Mouse (Mus musculus): Measurements from ENCODE around the gene Serpine1. TPM values are rescaled to one million over a fixed set of nuclear protein-coding genes. Genes with fewer than 3 reads are reported as not detected.

Serpine1 gene
- polyA plus RNA-seq, 1 experiment from 2014 or later = 0.10 TPM

- Histone ChIP-seq H3K9ac (no peak overlapping the region), H3K4me3 (peak overlapping the region; percentile 58), H3K4me1 (peaks cover 15% of the 10 kb centered on the region), H3K9me3 (replicated peaks) (0 out of 2 replicates have a peak, but pooled peaks cover 3% of the 10 kb centered on the region), H3K4me2 (replicated peaks) (peak overlapping the region; percentile 91), H3K27me3 (no peaks in the 10 kb centered on the region), H3K36me3 (peaks cover 19% of the 10 kb centered on the region), H3K27ac (peak overlapping the region; percentile 25; the same call in 1 of the 2 replicates)
- 30% methylated on average over 5 of the region's 5 CpGs for whole genome bisulfite sequencing
- ATAC-seq (ENCODE audit: low FRiP score) = peak; percentile 23; the same call in 1 of the 2 replicates
Observed at GRCm38 (mm10) chr5:137046324-137046718, 25.7 kb downstream of the Serpine1 start.

DNA sequence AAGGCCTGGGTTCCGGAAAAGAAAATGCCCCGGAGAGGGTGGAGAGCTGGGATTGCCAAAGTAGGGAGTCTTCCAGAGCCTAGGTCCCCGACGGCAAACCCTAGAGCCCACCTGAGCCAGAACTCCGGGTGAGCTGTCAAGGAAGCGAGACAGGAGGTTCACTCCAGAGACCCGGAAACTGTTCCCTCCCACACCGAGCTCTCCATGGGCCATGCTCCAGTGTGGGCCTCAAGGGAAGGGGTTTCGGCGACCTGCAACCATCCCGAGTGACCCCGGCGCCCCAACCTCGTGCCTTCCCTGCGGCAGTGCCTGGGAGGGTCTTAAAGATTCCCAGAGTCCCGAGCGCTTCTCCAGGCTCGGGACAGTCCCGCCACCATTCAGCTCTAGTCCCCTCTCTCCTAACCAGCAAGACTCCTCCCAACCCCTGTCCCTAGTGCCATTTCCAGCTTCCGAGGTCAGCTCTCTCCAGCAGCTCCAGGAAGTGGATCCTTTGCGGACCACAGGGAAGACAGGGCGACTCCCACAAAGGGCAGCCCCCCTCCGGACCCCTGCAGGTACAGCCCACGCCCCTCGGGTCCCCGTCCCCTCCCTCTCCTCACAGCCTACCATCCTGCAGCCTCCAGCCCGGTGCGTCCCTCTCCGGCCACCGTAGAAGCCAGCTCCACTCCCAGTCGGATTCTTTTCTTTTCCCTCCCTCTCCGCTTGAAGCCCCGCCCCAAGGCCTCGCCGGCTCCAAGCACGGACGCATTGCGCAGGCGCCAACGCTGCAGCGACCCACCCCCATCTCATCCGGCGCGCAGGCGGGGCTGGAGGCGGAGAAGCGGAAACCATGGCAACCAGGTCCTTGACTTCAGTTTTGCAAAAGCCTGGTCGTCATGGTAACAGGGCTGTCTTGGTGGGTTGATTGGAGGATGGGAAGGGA lies 26.4 kb downstream of the Serpine1 start, which contains the start of gene Ap1s1:
Gene Ap1s1 (minus strand): TSS at position 734 of the 922 bp plus-strand sequence.
- H3K27ac ChIP-seq = peak within 1 kb of the TSS; percentile 83
- H3K9ac ChIP-seq = peak within 1 kb of the TSS; percentile 87
- 0 out of 2 replicates have a peak, but pooled peaks cover 3% of the 10 kb centered on the region for H3K9me3 ChIP-seq (replicated peaks)
- peaks cover 15% of the 10 kb centered on the region for H3K4me1 ChIP-seq
- peak within 1 kb of the TSS; percentile 58 for H3K4me3 ChIP-seq
- H3K36me3 ChIP-seq = peaks cover 23% of the 10 kb centered on the region
- WGBS = under 1% methylated on average over 48 of the region's 48 CpGs
- no peaks in the 10 kb centered on the region for H3K27me3 ChIP-seq
- H3K4me2 ChIP-seq (replicated peaks) = peak within 1 kb of the TSS; percentile 91
- peak; percentile 91 for ATAC-seq (ENCODE audit: low FRiP score)

GRCm38 (mm10) chr5:137043997-137044396 lies 28.1 kb downstream of the Serpine1 start:
- H3K4me3 ChIP-seq = no peak overlapping the region
- 0 out of 2 replicates have a peak, but pooled peaks cover 3% of the 10 kb centered on the region for H3K9me3 ChIP-seq (replicated peaks)
- no peak overlapping the region for H3K9ac ChIP-seq
- H3K27ac ChIP-seq = no peak overlapping the region
- H3K27me3 ChIP-seq = no peaks in the 10 kb centered on the region
- ATAC-seq (ENCODE audit: low FRiP score) = no peak
- no peak overlapping the region for H3K4me2 ChIP-seq (replicated peaks)
- 95% methylated on average over 7 of the region's 7 CpGs for WGBS
- H3K4me1 ChIP-seq = peaks cover 15% of the 10 kb centered on the region
- peaks cover 37% of the 10 kb centered on the region for H3K36me3 ChIP-seq

DNA sequence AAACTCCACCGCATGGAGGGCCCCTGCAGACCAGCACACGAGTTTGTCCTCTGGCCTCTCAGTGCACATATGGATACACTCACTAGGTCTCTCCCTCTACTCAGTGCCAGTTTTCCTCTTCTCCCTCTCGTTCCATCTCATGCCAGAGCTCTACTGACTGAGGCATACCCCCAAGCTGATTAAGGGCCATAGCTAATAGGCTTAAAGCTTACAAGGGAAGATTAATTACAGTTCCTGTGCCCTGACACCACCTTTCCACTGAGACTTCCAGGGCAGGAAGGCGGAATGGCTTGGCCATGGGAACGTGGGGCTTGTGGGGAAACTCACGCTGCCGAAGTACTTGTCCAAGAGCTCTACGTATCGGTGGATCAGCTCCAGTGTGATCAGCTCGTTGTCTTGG lies 30.6 kb downstream of the Serpine1 start:
- Histone ChIP-seq H3K4me2 (replicated peaks) (no peak overlapping the region), H3K4me1 (peaks cover 12% of the 10 kb centered on the region), H3K9me3 (replicated peaks) (no peaks in the 10 kb centered on the region), H3K36me3 (peaks cover 62% of the 10 kb centered on the region), H3K4me3 (no peak overlapping the region), H3K9ac (no peak overlapping the region), H3K27me3 (no peaks in the 10 kb centered on the region), H3K27ac (no peak overlapping the region)
- no peak for ATAC-seq (ENCODE audit: low FRiP score)
- WGBS = 87% methylated on average over 10 of the region's 10 CpGs

DNA sequence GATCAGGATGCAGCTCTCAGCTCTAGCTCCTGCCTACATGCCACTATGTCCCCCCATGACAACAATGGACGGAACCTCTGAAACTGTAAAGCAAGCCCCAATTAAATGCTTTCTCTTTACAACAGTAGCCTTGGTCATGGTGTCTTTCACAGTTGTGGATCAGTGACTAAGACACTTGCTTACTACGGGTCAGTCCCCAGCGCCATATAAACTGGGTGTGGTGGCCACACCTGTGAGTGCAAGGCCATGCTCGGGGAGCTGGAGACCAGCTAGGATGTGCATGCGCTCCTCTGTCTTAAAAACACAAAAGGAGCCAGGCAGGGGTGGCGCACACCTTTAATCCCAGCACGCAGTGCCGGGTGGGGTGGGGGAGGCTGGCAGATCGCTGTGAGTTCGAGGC lies 32.6 kb downstream of the Serpine1 start:
- peaks cover 74% of the 10 kb centered on the region for H3K36me3 ChIP-seq
- no peak for ATAC-seq (ENCODE audit: low FRiP score)

DNA sequence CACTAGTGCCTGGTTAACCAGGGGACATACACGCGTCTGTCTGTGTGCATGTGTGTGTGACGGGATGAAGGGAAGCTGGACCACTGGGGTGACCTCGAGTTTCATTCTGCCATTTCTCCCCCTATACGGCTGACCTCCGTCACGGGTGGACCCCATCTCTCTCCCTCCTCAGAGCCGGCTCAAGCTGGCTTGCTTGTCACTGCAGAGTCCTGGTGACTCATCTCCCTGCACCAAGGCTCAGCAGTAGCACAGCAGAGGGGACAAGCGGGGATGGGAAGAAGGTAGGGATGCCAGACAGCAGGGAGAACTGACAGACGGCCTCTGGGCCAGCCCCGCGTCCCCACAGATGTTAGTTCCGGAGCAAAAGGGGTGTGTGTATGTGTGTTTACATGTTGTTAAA lies 35.9 kb downstream of the Serpine1 start:
- Histone ChIP-seq H3K4me2 (replicated peaks) (no peak overlapping the region), H3K4me1 (peaks cover 13% of the 10 kb centered on the region), H3K4me3 (no peak overlapping the region), H3K27me3 (peaks cover 30% of the 10 kb centered on the region), H3K9me3 (replicated peaks) (no peaks in the 10 kb centered on the region), H3K27ac (no peak overlapping the region), H3K9ac (0 out of 2 replicates have a peak overlapping the region, but pooled peaks have one; percentile 5), H3K36me3 (peaks cover 54% of the 10 kb centered on the region)
- ATAC-seq (ENCODE audit: low FRiP score) = no peak
- WGBS = 85% methylated on average over 13 of the region's 13 CpGs

More for the DNA sequence above, 32.6 kb downstream of the Serpine1 start:
- H3K27ac ChIP-seq = no peak overlapping the region
- no peaks in the 10 kb centered on the region for H3K4me1 ChIP-seq
- WGBS = 95% methylated on average over 10 of the region's 10 CpGs
- peaks cover 13% of the 10 kb centered on the region; the same call in 1 of the 2 replicates for H3K27me3 ChIP-seq
- no peaks in the 10 kb centered on the region for H3K9me3 ChIP-seq (replicated peaks)
- H3K4me3 ChIP-seq = no peak overlapping the region
- H3K9ac ChIP-seq = no peak overlapping the region
- H3K4me2 ChIP-seq (replicated peaks) = no peak overlapping the region

DNA sequence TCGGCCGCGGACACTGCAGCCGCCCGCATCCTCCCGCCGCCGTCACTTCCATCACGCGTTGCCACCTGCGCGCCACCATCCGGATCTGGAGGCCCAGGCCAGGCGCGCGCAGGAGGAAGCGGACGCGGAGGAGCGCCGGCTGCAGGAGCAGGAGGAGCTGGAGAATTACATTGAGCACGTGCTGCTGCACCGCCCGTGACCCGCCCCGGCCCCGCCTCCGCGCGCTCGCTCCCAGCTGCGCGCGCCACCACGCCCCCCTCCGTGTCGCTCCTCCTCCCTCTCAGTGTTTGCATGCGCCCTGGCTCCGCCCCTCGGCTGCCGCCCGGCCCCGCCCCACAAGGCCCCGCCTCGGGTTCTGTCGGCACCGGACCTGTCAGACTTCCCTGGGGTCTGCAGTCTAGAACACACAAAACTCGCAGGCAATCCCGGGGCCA lies 39.4 kb downstream of the Serpine1 start:
- peak overlapping the region; percentile 50 for H3K4me3 ChIP-seq
- 1% methylated on average over 42 of the region's 49 CpGs for WGBS
- H3K4me1 ChIP-seq = peaks cover 34% of the 10 kb centered on the region
- ATAC-seq (ENCODE audit: low FRiP score) = peak; percentile 64
- H3K9ac ChIP-seq = peak overlapping the region; percentile 55
- peaks cover 24% of the 10 kb centered on the region for H3K36me3 ChIP-seq
- no peaks in the 10 kb centered on the region for H3K9me3 ChIP-seq (replicated peaks)
- H3K4me2 ChIP-seq (replicated peaks) = peak overlapping the region; percentile 100
- H3K27me3 ChIP-seq = peaks cover 64% of the 10 kb centered on the region
- H3K27ac ChIP-seq = 0 out of 2 replicates have a peak overlapping the region, but pooled peaks have one; percentile 30

DNA sequence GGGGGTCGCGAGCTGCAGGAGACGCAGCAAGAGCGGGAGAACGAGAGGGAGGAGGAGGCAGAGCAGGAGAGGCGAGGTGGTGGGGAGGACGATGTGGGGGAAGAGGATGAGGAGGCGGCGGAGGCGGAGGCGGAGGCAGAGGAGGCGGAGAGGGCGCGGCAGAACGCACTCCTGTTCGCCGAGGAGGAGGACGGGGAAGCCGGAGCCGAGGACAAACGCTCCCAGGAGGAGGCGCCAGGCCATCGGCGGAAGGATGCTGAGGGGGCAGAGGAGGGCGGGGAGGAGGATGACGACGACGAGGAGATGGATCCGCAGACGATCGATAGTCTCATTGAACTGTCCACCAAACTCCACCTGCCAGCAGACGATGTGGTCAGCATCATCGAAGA lies 40.0 kb downstream of the Serpine1 start:
- Histone ChIP-seq H3K9ac (peak overlapping the region; percentile 55), H3K27ac (0 out of 2 replicates have a peak overlapping the region, but pooled peaks have one; percentile 30), H3K36me3 (peaks cover 17% of the 10 kb centered on the region), H3K4me2 (replicated peaks) (peak overlapping the region; percentile 100), H3K9me3 (replicated peaks) (no peaks in the 10 kb centered on the region), H3K4me3 (peak overlapping the region; percentile 50), H3K4me1 (peaks cover 34% of the 10 kb centered on the region), H3K27me3 (peaks cover 69% of the 10 kb centered on the region)
- 0 out of 2 replicates have a peak, but pooled peaks have one; percentile 0 for ATAC-seq (ENCODE audit: low FRiP score)
- under 1% methylated on average over 23 of the region's 33 CpGs for WGBS

DNA sequence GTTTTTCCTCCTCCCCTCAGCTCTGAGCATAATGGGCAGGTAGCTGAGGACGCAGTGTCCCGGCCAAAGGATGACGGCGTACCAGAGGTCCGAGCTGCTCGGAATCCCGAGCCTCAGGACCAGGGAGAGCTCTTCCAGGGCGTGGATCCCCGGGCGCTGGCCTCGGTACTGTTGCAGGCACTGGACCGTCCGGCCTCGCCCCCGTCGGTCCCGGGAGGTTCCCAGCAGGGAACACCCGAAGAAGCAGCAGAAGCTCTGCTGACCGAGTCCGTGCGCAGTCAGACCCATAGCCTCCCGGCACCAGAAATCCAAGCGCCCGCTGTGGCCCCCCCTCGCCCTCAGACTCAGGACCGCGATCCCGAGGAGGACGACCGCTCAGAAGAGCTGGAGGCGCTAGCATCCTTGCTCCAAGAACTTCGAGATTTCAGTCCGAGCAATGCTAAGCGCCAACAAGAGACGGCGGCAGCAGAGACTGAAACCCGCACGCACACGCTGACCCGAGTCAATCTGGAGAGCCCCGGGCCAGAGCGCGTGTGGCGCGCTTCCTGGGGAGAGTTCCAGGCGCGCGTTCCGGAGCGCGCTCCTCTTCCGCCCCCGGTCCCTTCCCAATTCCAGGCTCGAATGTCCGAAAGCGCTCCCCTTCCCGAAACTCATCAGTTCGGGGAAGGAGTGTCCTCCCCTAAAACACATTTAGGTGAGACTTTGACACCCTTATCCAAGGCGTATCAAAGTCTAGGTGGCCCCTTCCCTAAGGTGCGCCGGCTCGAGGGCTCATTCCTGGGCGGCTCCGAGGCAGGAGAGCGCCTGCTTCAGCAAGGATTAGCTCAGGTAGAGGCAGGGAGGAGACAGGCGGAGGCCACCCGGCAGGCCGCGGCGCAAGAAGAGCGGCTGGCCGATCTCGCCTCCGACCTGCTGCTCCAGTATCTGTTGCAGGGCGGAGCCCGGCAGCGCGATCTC lies 40.7 kb downstream of the Serpine1 start:
- no peak for ATAC-seq (ENCODE audit: low FRiP score)
- Histone ChIP-seq H3K9ac (peak overlapping the region; percentile 55), H3K4me1 (peaks cover 34% of the 10 kb centered on the region), H3K27ac (no peak overlapping the region), H3K4me2 (replicated peaks) (peak overlapping the region; percentile 100), H3K36me3 (peaks cover 11% of the 10 kb centered on the region), H3K4me3 (peak overlapping the region; percentile 50), H3K9me3 (replicated peaks) (no peaks in the 10 kb centered on the region), H3K27me3 (peaks cover 75% of the 10 kb centered on the region)
- WGBS = under 1% methylated on average over 78 of the region's 78 CpGs

DNA sequence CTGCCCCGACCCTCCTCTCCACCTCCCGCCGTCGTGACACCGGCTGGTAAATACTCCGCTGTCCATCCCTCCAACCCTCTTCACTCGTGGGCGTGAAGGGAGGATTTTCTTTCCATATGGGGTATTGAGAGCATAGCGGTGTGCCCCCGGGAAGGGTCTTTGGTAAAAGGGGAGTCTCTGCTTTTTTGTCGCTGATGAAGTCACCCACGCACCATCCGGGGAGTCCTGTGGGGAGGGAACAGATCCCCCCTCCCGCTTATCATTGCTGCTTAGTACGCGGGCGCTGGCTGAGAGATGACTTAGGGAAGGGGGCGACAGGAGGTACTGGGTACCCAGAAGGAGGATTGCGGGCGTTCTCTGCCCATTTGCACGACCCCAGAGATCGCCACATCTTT lies 41.7 kb downstream of the Serpine1 start:
- 0 out of 2 replicates have a peak, but pooled peaks cover 4% of the 10 kb centered on the region for H3K36me3 ChIP-seq
- peaks cover 80% of the 10 kb centered on the region for H3K27me3 ChIP-seq
- peak overlapping the region; percentile 35 for H3K4me3 ChIP-seq
- no peak for ATAC-seq (ENCODE audit: low FRiP score)
- no peak overlapping the region for H3K27ac ChIP-seq
- H3K9me3 ChIP-seq (replicated peaks) = no peaks in the 10 kb centered on the region
- H3K9ac ChIP-seq = peak overlapping the region; percentile 41; the same call in 1 of the 2 replicates
- peak overlapping the region; percentile 100 for H3K4me2 ChIP-seq (replicated peaks)
- H3K4me1 ChIP-seq = peaks cover 34% of the 10 kb centered on the region
- 10% methylated on average over 22 of the region's 22 CpGs for WGBS

DNA sequence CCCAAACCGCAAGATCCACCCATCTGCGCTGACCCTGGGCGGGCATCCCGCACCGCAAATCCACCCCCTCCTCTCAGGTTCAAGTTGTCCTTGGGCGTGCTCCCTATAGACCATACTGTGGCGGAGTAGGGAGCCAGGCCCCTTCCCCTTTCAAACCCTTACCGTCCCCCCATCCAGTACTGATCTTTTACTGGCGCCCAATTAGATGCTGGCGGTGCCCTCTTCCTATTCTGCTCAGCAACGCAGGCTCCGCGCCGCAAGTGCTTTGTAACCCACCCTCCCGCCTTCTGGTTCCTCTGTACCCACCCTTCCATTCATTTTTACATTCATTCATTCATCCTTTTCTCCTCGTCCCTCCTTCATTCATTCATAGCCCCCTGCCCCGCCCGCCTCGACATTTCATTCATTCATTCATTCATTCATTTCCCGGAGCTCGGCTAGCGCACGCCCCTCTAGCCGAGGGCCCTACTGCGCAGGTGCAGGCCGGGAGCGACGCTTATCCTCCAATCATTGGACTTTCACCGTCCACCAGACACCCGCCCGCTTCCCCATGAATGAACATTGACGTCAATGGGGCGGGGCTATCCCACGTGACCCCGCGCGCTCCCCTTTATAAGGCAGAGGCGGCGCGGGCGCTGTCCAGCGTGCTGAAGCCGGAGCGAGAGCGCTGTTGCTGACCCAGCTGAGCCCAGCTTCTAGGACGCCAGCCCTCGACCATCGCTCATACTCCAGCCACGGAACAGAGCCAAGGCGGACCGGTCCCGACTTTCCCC lies 42.2 kb downstream of the Serpine1 start:
- peak overlapping the region; percentile 41; the same call in 1 of the 2 replicates for H3K9ac ChIP-seq

More for the DNA sequence above, 42.2 kb downstream of the Serpine1 start:
- Histone ChIP-seq H3K27me3 (peaks cover 80% of the 10 kb centered on the region), H3K4me1 (peaks cover 34% of the 10 kb centered on the region), H3K4me3 (peak overlapping the region; percentile 35), H3K27ac (no peak overlapping the region), H3K4me2 (replicated peaks) (peak overlapping the region; percentile 100), H3K9me3 (replicated peaks) (no peaks in the 10 kb centered on the region), H3K36me3 (0 out of 2 replicates have a peak, but pooled peaks cover 1% of the 10 kb centered on the region)
- peak; percentile 84 for ATAC-seq (ENCODE audit: low FRiP score)
- under 1% methylated on average over 52 of the region's 52 CpGs for WGBS

Measured in hindbrain, embryonic 12.5 days (tissue).